26 mouse cellular contexts compared by ENCODE assay signal in the genomic region with DNA sequence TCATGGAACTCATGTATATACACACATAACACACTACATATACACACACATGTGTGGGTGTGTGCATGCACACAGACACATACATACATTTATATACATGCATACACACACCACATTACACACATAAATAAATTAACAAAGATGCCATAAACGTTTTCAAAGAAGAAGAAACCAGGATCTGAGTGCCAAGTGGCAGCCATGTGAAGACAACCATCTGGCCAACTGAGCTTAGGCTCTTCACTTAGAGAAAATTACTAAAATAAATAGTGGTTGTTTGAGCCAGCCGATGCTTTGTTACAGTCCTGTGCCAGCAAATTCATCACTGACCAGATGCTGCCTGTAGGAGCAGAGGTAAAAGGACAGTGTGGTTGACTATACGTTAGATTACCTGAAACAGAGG.
"Had no signal": no experiment of that assay in that cellular context is flagged by ENCODE, and none has a peak within 500 bp of the region (broad histone marks: within the 10 kb centered on the region; RNA-seq: fewer than 3 reads in every experiment).

No protein-coding gene starts in this region.

- H3K4me2 ChIP-seq: heart, embryonic 11.5 days; heart, embryonic 13.5 days; heart, embryonic 15.5 days; hindbrain, embryonic 13.5 days; hindbrain, embryonic 15.5 days; kidney, embryonic 15.5 days; limb, embryonic 13.5 days; limb, embryonic 15.5 days; liver, embryonic 12.5 days had no signal

- H3K4me3 ChIP-seq: heart, embryonic 13.5 days; heart, embryonic 15.5 days; hindbrain, embryonic 13.5 days; hindbrain, embryonic 15.5 days; kidney, embryonic 15.5 days; limb, embryonic 13.5 days; limb, embryonic 15.5 days; liver, embryonic 12.5 days had no signal

- H3K4me1 ChIP-seq: heart, embryonic 13.5 days; heart, embryonic 15.5 days; hindbrain, embryonic 13.5 days; hindbrain, embryonic 15.5 days; kidney, embryonic 15.5 days; limb, embryonic 13.5 days; limb, embryonic 15.5 days; liver, embryonic 12.5 days had no signal

- H3K27me3 ChIP-seq: heart, embryonic 13.5 days; heart, embryonic 15.5 days; hindbrain, embryonic 13.5 days; hindbrain, embryonic 15.5 days; kidney, embryonic 15.5 days; limb, embryonic 13.5 days; limb, embryonic 15.5 days; liver, embryonic 12.5 days had no signal

- DNase-seq: gastrocnemius, postnatal 14 days; gastrocnemius, postnatal 36 days; heart, adult 18-20 months; heart, postnatal 14 days; heart, postnatal 36 days; kidney, adult 11 months; kidney, adult 2 months; kidney, adult 9 months; kidney, postnatal 14 days; kidney, postnatal 36 days; layer of hippocampus, adult 9-11 months; layer of hippocampus, postnatal 36 days; left cerebral cortex, postnatal 4 days had no signal

- H3K9ac ChIP-seq: heart, embryonic 13.5 days; heart, embryonic 15.5 days; hindbrain, embryonic 13.5 days; hindbrain, embryonic 15.5 days; kidney, embryonic 15.5 days; limb, embryonic 13.5 days; limb, embryonic 15.5 days; liver, embryonic 12.5 days; liver, embryonic 14.5 days had no signal

- ATAC-seq: hindbrain, postnatal 0 days; intestine, embryonic 16.5 days; liver, embryonic 12.5 days had no signal

- H3K9me3 ChIP-seq: heart, embryonic 13.5 days; heart, embryonic 15.5 days; hindbrain, embryonic 13.5 days; hindbrain, embryonic 15.5 days; kidney, embryonic 15.5 days; limb, embryonic 13.5 days; limb, embryonic 15.5 days; liver, embryonic 12.5 days had no signal

- H3K36me3 ChIP-seq: heart, embryonic 13.5 days; heart, embryonic 15.5 days; hindbrain, embryonic 13.5 days; hindbrain, embryonic 15.5 days; kidney, embryonic 15.5 days; limb, embryonic 13.5 days; limb, embryonic 15.5 days; liver, embryonic 12.5 days had no signal

- H3K27ac ChIP-seq: heart, embryonic 13.5 days; heart, embryonic 15.5 days; hindbrain, embryonic 13.5 days; hindbrain, embryonic 15.5 days; hindbrain, postnatal 0 days; kidney, embryonic 15.5 days; kidney, postnatal 0 days; limb, embryonic 13.5 days; limb, embryonic 15.5 days; liver, embryonic 12.5 days; liver, embryonic 14.5 days had no signal
